Mouse (Mus musculus) cerebellum, adult 2 months (tissue): Measurements from ENCODE around the gene Vcp.

Source experiments
- CTCF ChIP-seq: fragments of 200-500 bp; IDR thresholded peaks from 2 replicates; pipeline ENCODE4 v1.5.1; 2011; ENCODE audit warnings: low read depth, mild to moderate bottlenecking, control low read depth, low read length, moderate library complexity, borderline replicate concordance; ENCODE audit not compliant: insufficient read depth
- POLR2A ChIP-seq: fragments of 200-500 bp; IDR thresholded peaks from 2 replicates; pipeline ENCODE4 v1.6.1; 2011; ENCODE audit warnings: low read length, control low read depth, borderline replicate concordance; ENCODE audit not compliant: insufficient read depth

DNA sequence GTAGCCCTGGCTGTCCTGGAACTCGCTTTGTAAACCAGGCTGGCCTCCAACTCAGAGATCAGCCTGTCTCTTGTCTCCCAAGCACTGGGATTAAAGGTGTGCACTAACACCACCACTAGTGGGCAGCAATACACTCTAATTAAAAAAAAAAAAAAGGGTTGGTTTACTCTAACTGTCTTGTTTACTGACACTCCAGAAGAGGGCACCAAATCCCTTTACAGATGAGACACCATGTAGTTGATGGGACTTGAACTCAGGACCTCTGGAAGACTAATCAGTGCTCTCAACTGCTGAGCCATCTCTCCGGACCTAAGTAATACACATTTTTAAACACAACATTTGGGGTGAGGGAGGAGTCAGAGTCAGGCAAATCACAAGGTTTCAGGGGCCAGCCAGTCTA is 5.5 kb upstream of the Vcp start:
- peak; percentile 25; the same call in 1 of the 2 replicates for TF ChIP-seq CTCF
- no peak for TF ChIP-seq POLR2A
